Mouse (Mus musculus): ENCODE results near the gene Ppp2r2c.

DNA sequence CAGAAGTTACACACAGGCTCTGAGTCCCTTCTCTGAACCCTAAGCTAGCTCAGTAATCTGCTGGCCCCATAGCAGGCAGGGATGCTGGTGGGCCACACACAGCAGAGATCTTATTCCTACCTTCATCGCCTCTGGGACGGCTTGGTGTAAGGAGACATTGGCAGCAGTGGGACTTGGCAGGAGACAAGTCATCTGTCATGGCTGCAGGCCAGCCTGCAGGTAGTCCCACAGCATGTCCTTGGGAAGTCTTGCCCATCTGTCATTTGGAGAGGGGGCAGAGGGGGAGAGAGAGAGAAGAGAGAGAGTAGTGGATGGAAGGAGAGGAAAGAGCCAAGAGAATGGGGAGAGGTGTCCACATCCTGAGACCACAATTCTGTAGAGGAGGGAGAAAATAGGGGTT is 35.8 kb downstream of the Ppp2r2c start:
- TF ChIP-seq GATA1 (IDR thresholded peaks at IDR 0.05; ENCODE audit: low read length) (no peak), TAL1 (IDR thresholded peaks at IDR 0.05; ENCODE audit: low read length) (no peak)

All from erythroblast, embryonic 14.5 days (primary cell).